Mouse (Mus musculus) kidney, adult 2 months (tissue): ENCODE results near the gene Spta1. TPM values are rescaled to one million over a fixed set of nuclear protein-coding genes. Genes with fewer than 3 reads are reported as not detected.

Experiments
- DNase-seq: peaks from one replicate; pipeline ENCODE4 v3.0.0; 2021
- H3K27ac ChIP-seq: fragments of 200-500 bp; 2 replicates; pipeline ENCODE4 v1.5.1; 2012; ENCODE audit warnings: low read depth, low read length, control low read depth, inconsistent platforms; ENCODE audit not compliant: insufficient read depth
- H3K27me3 ChIP-seq: fragments of 200-500 bp; replicated peaks from 2 replicates; pipeline ENCODE4 v1.6.1; 2012; ENCODE audit warnings: mild to moderate bottlenecking, moderate library complexity, low read length, inconsistent platforms; ENCODE audit not compliant: control insufficient read depth, insufficient read depth
- H3K36me3 ChIP-seq: fragments of 200-500 bp; 2 replicates; pipeline ENCODE4 v1.6.1; 2012; ENCODE audit warnings: mild to moderate bottlenecking, moderate library complexity, low read length, inconsistent platforms; ENCODE audit not compliant: control insufficient read depth, insufficient read depth
- H3K4me1 ChIP-seq: fragments of 200-500 bp; 2 replicates; pipeline ENCODE4 v1.6.1; 2011; ENCODE audit warnings: low read length; ENCODE audit not compliant: control insufficient read depth, insufficient read depth
- H3K4me3 ChIP-seq: fragments of 200-500 bp; 2 replicates; pipeline ENCODE4 v1.5.1; 2011; ENCODE audit warnings: mild to moderate bottlenecking, low read depth, low read length, control low read depth; ENCODE audit not compliant: insufficient read depth
- CTCF ChIP-seq: fragments of 200-500 bp; conservative IDR thresholded peaks from 2 replicates; pipeline ENCODE4 v1.5.1; 2011; ENCODE audit warnings: low read depth, mild to moderate bottlenecking, control low read depth, low read length, moderate library complexity, mixed read lengths; ENCODE audit not compliant: insufficient read depth, insufficient read length
- POLR2A ChIP-seq: fragments of 200-500 bp; IDR thresholded peaks from one replicate; pipeline ENCODE4 v1.6.1; 2011; ENCODE audit warnings: low read depth, low read length, control low read depth
- WGBS: fragments of 180-500 bp; shearing (Covaris S2); methylation state at CpG from one replicate; pipeline ENCODE4 v1.1.7; 2018; 5-methylcytosine and 5-hydroxymethylcytosine counted together
- polyA plus RNA-seq: library from polyadenylated mRNA; depleted of rRNA; stranded (reverse); fragments of >200 nt; gene quantifications from 2 replicates; pipeline ENCODE4 v1.2.3, GENCODE M21; 2012; rRNA removed

The Spta1 gene
- polyA plus RNA-seq, 1 experiment = 0.02 TPM

DNA sequence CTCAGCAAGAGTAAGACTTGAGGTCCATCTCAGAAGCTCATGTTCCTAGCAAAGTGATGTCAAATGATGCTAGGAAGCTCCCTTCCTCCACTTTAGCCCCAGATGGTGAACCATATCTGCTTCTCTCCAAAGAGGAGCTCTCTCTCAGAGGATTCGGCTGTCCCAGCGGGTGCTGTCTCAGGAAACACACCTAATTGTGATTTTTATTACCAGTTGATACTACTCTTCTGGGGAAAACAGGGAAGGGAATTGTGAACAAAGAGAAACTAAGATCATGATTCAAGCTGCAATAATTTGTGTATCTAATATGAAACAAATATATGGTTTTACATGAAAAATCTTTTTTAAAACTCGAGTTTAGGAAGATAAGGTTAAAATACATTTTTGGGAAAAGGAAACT is 79.4 kb downstream of the Spta1 start, which contains the start of gene Olfr419:
Gene Olfr419 (minus strand): TSS at position 101 of the 400 bp plus-strand sequence.
- Histone ChIP-seq H3K27me3 (no peaks in the 10 kb centered on the region), H3K27ac (no peak within 1 kb of the TSS), H3K4me3 (no peak within 1 kb of the TSS), H3K36me3 (no peaks in the 10 kb centered on the region), H3K4me1 (no peaks in the 10 kb centered on the region)
- TF ChIP-seq CTCF (no peak), POLR2A (no peak)
- no peak for DNase-seq
- 65% methylated on average over 3 of the region's 3 CpGs for WGBS

DNA sequence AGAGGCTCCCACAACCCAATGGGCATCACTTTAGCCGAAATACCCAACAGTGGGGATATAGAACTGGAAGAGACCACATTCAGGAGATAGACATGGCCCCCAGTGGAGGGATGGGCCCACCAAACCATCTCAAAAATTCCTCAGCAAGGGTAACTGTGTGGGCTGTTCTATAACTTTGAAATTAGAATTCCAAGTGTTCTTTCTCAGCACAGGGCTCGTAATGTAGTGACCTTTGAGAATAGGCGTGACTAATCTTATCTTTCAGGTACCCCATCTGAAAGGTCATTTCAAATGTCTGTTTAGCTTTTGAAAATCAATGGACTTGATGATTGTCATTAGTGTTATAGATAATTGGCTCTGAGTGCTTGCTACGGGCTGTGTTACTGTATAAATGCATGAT is 95.2 kb downstream of the Spta1 start:
- H3K4me3 ChIP-seq = no peak overlapping the region
- no peak for TF ChIP-seq CTCF
- TF ChIP-seq POLR2A = no peak
- H3K36me3 ChIP-seq = no peaks in the 10 kb centered on the region
- H3K4me1 ChIP-seq = no peaks in the 10 kb centered on the region
- H3K27ac ChIP-seq = no peak overlapping the region
- WGBS = 85% methylated on average over 4 of the region's 4 CpGs
- DNase-seq = no peak
- no peaks in the 10 kb centered on the region for H3K27me3 ChIP-seq

DNA sequence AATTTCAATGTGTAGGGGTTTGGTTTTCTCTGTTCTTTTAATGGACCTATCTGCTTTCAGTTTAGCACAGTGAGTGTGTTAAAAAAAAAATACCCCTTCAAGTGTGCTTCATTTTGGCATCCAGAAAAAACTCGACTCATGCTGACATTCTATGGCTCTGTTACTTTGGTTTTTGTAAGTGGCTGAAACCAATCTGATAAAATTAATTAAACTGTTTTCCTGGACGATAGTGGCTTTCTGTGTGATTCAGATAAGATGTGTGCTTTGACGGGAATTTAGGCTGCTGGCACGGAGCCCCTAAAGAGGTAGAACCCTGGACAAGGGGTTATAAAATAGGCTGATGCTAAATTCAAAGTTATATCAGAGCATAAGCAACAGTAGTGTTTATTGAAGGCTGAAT is 96.6 kb downstream of the Spta1 start:
- WGBS = 50% methylated on average over 4 of the region's 4 CpGs
- TF ChIP-seq CTCF (no peak), POLR2A (no peak)
- no peak overlapping the region for H3K4me3 ChIP-seq
- no peaks in the 10 kb centered on the region for H3K4me1 ChIP-seq
- H3K27me3 ChIP-seq = no peaks in the 10 kb centered on the region
- no peaks in the 10 kb centered on the region for H3K36me3 ChIP-seq
- no peak for DNase-seq
- no peak overlapping the region for H3K27ac ChIP-seq

- TF ChIP-seq POLR2A = no peak
- TF ChIP-seq CTCF = no peak
- Histone ChIP-seq H3K27me3 (no peaks in the 10 kb centered on the region), H3K36me3 (no peaks in the 10 kb centered on the region), H3K27ac (no peak overlapping the region), H3K4me3 (no peak overlapping the region), H3K4me1 (no peaks in the 10 kb centered on the region)
- WGBS = 78% methylated on average over 3 of the region's 3 CpGs
- no peak for DNase-seq
Observed at GRCm38 (mm10) chr1:174270643-174271042, 98.1 kb downstream of the Spta1 start.

Other genes starting within 250 kb of the Spta1 start
- gene Mndal, start 230.3 kb upstream of the Spta1 start, polyA plus RNA-seq = 4.9 and 6.2 TPM in 2 replicates
- gene Ifi203, start 230.1 kb upstream of the Spta1 start, polyA plus RNA-seq = 5.9 and 9.9 TPM in 2 replicates
- not detected in 2 replicates for gene Ifi202b, start 190.0 kb upstream of the Spta1 start, polyA plus RNA-seq
- gene Ifi205, start 141.0 kb upstream of the Spta1 start, polyA plus RNA-seq = 0.26 and 0.64 TPM in 2 replicates
- 0.03 and 0.04 TPM in 2 replicates for gene Olfr433, start 132.1 kb upstream of the Spta1 start, polyA plus RNA-seq
- gene Olfr432, start 123.6 kb upstream of the Spta1 start, polyA plus RNA-seq = not detected in 2 replicates
- gene Olfr430, start 106.2 kb upstream of the Spta1 start, polyA plus RNA-seq = not detected in 2 replicates
- not detected in 2 replicates for gene Olfr429, start 88.4 kb upstream of the Spta1 start, polyA plus RNA-seq
- gene Olfr427, start 75.9 kb upstream of the Spta1 start, polyA plus RNA-seq = not detected in 2 replicates
- not detected in 2 replicates for gene Olfr231, start 51.6 kb upstream of the Spta1 start, polyA plus RNA-seq
- not detected in 2 replicates for gene Olfr424, start 41.3 kb upstream of the Spta1 start, polyA plus RNA-seq
- gene Olfr420, start 17.1 kb upstream of the Spta1 start, polyA plus RNA-seq = not detected in 2 replicates
- gene Olfr419, start 79.3 kb downstream of the Spta1 start, polyA plus RNA-seq = not detected in 2 replicates
- gene Mptx1, start 157.7 kb downstream of the Spta1 start, polyA plus RNA-seq = not detected in 2 replicates
- gene Olfr417, start 192.3 kb downstream of the Spta1 start, polyA plus RNA-seq = not detected in 2 replicates
- gene Olfr248, start 218.3 kb downstream of the Spta1 start, polyA plus RNA-seq = not detected in 2 replicates